Mouse (Mus musculus) left cerebral cortex, postnatal 4 days (tissue): ENCODE measurements around the gene P2rx7. TPM values are rescaled to one million over a fixed set of nuclear protein-coding genes. Genes with fewer than 3 reads are reported as not detected.
"Not testable (repeated sequence)": the region's sequence is repeated elsewhere in the genome, so short reads cannot be mapped to it uniquely, and the experiment has no call there.

Experiments used
- DNase-seq: peaks from one replicate; pipeline ENCODE4 v3.0.0-alpha.2; 2022
- intact Hi-C: fragments of 180-260 bp; cut with DNase I; formaldehyde crosslinking; loops from one replicate; pipeline ENCODE4 v1.15.1; 2025
- total RNA-seq, 2 experiments: library from RNA; stranded (reverse); gene quantifications; 2 replicates each; pipeline ENCODE4 v1.2.3; 2021

Gene P2rx7
- total RNA-seq, 2 experiments from 2014 or later: 4.1 to 5.0 TPM

DNA sequence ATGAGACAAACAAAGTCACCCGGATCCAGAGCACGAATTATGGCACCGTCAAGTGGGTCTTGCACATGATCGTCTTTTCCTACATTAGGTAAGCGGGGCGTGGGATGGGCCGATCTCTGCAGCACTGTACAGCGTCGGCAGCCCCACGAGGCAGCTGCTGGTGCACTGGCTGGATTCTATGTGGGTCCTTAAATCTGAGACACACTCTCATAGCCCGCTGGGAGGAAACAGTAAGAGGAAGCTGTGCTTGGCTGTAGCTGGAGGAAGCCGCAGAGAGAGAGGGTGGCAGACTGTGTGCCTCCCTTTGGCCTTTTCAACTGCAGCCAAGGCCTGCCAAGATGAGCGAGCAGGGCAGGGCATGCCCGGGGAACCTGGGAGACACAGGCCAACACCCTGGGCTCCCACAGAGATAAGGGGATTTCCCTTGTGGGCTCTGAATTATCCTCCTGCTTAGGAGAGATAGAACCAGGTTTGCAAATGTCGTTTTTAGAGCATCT lies 448 bp downstream of the P2rx7 start:
- intact Hi-C loops: no loop called here
- DNase-seq: no peak

DNA sequence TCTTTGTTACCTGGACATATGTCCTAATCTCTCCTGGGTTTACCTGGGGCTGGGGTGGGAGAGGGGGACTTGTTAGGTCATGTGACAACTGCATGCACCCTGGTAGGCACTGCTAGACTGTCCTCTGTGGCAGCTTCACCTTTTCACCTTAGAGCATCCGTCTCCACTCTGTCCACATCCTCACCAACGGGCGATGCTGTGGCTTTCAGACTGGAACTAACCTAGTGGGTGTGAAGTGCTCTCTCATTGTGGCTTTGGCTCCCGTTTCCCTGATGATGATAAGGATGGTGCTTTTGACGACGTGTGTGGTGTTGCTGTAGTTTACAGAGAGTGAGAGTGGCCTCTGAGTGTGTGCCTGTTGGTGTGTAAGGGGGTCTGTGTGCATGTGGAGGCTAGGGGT lies 1.6 kb downstream of the P2rx7 start:
- intact Hi-C loops: no loop called here
- DNase-seq: no peak

DNA sequence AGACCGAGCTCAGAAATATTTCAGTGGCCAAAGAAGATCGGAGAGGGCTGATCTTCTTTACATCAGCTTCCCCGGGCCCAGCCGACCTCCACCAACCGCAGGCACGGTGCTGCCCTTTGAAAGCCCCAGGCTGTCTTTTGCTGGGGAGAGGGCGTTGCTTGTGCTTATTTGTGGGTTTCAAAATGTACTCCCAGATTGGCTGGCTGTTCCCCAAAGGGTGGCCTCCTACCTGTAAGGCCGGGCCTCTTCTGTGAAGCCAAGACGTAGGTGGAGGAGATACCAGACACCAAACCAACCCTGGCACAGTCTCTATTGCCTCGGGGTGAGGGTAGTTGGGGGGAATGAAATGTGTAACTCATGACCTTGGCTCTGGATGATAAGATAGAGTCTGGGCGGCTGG lies 2.3 kb downstream of the P2rx7 start:
- no peak for DNase-seq
- intact Hi-C loops: no loop called here

DNA sequence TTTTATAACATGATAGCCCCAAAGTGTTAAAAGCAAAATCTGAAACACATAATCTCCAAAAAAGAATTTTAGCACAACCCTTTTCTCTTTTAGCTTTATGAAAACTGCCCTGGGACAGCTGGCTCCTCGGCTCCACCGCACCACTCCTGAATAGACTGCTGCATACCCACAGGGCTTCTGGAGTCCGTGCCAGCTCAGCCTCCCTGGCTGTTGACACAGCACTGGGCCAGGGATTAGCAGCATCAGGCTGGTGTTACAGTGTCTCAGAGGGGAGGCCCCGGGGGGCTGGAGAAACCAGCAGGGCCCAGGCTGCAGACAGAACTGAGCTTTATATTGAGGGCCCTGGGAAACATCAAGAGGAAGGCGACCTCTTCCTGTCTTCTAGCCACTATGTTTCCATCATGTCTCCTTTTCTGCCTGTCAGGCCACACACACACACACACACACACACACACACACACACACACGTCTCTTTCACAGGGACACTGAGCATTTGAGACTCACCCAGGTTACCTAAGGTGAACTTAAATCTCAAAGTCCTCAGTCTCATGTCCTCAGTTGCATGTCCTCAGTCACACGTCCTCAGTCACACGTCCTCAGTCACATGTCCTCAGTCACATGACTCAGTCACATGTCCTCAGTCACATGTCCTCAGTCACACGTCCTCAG lies 3.7 kb downstream of the P2rx7 start:
- intact Hi-C loops: no loop called here
- peak; percentile 59 for DNase-seq

DNA sequence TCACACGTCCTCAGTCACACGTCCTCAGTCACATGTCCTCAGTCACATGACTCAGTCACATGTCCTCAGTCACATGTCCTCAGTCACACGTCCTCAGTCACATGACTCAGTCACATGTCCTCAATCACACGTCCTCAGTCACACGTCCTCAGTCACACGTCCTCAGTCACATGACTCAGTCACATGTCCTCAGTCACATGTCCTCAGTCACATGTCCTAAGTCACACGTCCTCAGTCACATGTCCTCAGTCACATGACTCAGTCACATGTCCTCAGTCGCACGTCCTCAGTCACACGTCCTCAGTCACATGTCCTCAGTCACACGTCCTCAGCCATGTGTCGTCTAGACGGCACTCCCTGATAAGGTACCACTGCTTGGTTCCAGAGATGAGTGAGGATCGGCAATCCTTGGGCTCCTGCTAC lies 4.3 kb downstream of the P2rx7 start:
- DNase-seq, intact Hi-C loops: not testable (repeated sequence)

DNA sequence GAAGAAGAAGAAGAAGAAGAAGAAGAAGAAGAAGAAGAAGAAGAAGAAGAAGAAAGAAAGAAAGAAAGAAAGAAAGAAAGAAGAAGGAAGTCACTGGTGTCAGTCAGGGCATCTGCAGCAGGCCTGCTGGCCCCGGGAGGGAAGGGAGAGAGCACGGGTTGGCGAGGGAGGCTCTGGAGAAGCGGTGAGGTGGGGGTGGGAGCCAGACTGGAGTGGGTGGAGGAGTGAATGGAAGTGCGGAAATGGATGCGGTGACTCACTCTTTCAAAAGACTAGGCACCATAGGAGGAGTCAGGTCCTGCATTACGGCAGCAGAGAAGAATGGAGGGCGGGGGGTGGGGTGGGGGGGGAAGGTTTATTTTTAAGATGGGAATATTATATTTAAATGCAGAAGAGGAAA lies 5.6 kb downstream of the P2rx7 start:
- no peak for DNase-seq
- intact Hi-C loops: no loop called here

DNA sequence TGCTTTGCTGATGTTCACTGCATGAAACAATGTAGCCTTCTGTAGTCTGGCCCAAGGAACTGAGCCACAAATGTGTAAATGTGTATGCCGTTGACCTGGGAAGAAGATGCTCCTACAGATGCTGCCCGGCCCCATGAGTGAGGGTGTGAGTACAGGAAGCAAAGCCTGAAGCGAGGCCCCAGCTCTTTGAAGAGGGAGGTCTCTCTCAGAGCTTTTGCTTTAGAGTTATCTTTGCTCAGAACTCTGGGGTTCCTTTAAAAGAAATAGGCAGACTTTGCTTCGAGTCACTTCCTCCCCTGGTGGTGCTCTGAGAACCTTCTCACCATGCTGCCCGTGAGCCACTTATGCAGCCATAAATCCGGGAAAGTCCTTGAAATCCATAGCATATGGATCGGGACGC lies 6.4 kb downstream of the P2rx7 start:
- DNase-seq: no peak
- intact Hi-C loops: no loop called here

DNA sequence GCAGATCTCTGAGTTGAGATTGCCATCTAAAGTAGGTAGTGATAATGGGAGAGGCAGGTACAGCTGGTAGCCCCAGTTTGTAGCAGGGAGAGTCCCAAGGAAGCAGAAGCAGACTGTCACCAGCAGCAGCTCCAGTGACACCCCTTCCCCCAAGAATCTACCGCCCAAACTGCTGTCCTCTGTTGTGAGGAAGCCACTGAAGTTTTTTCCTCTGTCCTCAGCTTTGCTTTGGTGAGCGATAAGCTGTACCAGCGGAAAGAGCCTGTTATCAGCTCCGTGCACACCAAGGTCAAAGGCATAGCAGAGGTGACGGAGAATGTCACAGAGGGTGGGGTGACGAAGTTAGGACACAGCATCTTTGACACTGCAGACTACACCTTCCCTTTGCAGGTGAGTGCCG lies 8.8 kb downstream of the P2rx7 start:
- no peak for DNase-seq
- intact Hi-C loops: no loop called here

DNA sequence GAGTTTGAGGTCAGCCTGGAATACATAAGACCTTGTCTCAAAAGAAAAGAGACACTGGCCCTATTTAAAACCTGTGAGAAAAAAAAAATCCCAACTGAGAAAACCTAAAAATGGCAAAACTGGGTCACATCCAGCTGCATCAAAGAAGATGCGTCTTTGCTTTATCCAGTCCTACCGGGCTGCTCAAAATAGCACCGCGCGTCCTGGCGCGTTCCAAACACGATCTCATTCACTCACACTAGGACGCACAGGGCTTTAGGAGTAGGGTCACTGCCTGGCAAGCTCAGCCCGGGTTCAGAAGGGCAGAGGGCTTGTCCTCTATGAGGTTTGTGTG lies 9.4 kb downstream of the P2rx7 start:
- intact Hi-C loops: no loop called here
- DNase-seq: no peak

DNA sequence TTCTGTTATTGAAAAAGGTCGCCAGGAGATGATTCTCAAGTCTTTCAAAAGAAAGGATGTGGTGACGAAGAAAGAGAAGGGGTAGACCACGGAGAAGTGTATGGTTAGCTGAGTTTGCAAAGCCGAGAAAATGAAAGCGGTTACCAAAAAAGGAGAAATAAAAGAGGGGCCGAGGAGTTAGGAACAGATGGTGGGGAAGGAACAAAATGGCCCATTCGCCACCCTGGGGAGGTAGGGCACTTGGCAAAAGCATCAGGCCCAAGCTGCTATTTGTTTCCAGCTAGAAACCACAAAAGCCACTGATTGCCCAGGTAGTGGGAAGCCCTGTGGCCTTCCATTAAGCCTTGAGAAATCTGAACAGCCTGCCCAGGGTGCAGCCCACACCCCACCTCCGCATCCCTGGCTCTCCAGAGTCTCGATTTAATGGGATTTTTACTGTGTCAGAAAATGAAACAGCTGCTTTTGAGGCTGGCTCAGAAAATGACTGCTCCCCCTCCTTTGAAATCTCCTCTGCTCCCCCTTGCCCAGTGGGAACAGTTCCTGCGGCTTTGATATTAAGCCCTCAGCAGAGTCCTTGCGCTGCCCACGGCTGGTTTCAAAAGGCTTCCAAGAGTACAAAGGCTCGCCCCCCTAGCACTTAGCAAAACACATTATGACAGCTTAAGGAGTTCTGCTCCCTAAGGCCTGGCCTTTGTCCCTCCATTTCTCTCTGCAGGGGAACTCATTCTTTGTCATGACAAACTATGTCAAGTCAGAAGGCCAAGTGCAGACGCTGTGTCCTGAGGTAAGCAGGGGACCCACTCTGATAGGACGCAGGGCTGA lies 9.9 kb downstream of the P2rx7 start:
- DNase-seq: peak; percentile 65
- intact Hi-C loops: no loop called here

DNA sequence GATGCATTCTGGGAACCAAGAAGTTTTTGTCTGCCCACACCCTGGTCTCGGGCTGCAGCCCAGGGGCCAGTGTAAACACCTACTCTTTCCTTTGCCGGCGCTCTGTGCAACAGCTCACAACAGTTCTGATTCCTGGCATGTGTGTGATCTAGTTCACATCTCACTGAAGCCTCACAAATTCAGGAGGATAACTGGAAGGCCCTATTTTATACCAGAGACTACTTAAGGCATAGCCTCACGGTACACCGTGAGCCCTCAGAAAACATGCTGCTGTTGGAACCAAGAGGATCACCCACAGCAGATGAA lies 10.5 kb downstream of the P2rx7 start:
- intact Hi-C loops: no loop called here

DNA sequence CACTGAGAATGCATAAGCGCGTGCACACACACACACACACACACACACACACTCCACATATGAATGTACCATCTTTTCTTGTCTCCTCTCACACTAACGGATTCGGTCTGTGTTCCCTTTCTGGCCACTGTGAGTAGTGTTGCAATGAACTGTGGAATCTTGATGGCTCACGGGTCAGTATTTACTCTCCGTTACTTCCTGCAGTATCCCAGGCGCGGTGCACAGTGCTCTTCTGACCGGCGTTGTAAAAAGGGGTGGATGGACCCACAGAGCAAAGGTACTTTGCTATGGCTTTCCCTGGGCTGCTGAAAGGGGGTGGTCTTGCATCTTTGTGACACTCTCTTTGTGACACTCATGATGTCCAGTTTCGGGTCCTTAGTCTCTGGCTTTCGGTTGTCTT lies 13.1 kb downstream of the P2rx7 start:
- intact Hi-C loops: no loop called here
- no peak for DNase-seq

More for the DNA sequence above, 10.5 kb downstream of the P2rx7 start:
- no peak for DNase-seq

DNA sequence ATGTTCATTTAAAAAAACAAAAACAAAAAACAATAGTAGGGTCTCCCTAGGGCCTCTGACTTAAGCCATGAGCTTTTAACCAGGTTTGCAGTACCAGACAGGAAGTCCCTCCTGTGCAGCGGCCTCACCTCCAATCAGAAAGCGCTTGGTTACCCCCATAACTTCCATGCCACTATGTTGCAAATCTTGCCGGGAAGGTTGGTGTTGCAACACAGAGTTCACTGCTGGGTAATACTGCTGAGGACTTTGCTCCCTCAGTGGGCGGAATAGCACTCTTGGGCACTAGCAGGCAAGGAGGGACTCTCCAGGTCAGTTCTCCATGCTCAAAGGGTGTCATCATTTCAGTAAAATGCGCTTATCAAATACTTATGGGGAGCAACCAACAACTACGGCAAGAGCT lies 18.8 kb downstream of the P2rx7 start:
- intact Hi-C loops: no loop called here
- no peak for DNase-seq

DNA sequence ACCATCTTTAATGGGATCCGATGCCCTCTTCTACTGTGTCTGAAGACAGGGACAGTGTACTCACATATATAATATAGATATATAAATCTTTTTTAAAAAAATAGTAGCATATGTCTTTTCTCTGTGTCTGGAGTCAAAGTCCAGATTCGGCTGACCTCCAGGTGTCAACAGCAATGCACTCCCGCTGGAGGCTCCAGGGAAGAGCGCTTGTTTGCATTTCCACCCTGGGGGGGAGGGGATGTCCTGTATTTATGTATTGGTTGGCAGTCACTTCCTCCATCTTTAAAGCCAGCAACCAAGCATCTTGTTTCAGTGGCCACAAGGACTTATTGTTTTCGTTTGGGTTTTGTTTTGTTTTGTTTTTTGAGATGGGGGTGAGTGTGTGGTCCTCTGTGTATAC lies 21.3 kb downstream of the P2rx7 start:
- DNase-seq: no peak
- intact Hi-C loops: no loop called here

DNA sequence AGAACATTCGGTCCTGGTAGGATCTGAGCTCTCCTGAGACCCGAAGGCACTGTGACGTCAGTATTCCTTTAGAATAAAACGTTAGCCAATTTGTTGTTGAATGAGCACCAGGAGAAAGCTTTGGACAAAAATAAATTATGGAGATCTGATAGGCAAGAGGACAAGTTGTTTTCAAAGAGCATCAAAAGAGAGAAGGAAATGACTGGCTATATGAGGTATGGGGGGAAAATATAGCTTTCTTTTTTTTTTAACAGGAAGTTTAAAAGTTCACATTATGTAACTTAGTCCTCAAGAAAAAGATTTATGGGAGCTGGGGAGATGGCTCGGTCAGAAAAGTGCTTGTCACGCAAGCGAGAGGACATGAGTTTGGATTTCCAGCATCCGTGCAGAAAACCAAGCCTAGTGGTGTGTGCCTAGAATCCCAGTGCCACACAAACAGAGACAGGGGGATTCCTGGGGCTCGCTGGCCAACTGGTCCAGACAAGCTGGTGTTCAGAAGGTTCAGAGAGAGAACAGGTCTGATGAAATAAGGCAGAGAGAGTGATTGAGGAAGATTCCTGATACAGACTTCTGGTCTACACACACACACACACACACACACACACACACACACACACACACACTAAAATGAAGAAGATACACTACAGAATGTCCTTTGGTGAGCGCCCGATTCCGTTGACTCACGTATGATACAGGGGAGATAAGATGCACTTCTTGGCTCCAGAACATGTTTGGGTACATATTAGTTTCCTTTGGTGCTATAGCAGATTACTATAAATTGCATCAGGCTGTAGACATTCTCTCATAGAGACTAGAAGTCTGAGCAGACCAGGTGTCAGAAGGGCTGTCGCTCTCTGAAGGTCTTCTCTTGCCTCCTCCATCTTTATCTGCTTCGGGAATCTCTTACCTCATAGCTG lies 25.5 kb downstream of the P2rx7 start:
- no peak for DNase-seq
- intact Hi-C loops: no loop called here

DNA sequence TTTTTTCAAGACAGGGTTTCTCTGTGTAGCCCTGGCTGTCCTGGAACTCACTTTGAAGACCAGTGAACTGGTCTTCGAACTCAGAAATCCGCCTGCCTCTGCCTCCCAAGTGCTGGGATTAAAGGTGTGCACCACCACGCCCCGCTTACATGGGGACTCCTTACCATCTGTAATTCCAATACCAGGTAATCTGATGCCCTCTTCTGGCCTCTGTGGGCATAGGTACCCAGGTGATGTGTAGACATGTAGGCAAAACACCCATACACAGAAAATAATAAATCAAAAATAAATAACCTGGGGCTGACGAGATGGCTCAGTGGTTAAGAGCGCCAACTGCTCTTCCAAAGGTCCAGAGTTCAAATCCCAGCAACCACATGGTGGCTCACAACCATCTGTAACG lies 27.9 kb downstream of the P2rx7 start:
- intact Hi-C loops, DNase-seq: not testable (repeated sequence)

DNA sequence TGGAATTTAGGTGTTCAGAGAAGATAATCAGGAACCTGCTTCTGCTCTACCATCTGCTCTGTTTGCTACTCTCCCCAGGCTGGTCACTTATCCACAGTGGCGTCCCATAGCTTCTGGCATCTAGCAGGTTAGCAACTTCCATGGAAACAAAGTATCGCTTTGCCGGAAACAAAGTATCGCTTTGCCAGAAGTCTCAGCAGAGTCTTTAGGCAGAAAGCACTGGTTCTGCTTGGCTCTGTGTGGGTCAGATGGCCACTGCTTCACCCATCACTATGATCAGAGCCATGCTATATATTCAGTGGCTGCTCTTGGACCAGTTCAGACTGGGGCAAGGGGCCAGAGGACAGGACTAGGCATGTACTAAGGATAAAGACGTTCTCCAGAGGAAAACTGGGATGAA lies 28.6 kb downstream of the P2rx7 start:
- intact Hi-C loops: no loop called here
- DNase-seq: no peak

DNA sequence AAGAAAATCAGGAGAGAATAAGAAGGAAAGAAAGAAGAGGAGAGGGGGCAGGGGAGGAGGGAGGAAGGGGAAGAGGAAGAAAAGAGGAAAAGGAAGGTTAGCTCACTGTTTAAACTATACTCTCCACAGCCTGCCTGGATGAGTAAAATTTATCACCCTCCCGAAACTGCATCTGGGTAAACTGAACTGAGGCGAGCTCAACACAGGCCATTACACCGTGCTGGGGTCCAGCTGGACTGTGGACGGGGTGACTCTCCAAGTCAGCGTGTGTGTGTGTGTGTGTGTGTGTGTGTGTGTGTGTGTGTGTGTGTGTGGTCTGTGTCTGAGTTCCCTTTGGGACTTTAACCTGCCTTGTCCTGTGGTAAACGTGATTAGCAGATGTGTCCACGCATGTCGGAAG lies 32.3 kb downstream of the P2rx7 start:
- intact Hi-C loops: no loop called here
- no peak for DNase-seq

DNA sequence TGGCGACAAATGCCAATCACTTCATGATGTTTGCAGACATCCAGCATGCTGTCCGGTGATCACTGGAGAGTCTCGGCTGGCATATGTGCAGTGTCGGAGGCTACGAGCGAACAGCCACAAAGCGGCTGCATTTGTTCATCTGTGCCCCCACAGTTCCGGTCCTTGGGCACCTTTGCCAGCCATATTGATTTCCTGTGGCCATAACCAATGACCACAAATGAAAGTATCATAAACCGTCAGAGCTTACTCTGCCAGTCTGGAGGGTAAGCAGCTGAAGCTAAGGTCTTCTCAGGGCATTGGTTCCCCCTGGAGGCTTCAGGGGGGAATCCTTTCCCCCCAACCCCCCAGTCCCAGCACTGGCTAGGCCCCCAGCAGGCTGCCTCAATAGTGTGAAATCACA lies 34.3 kb downstream of the P2rx7 start:
- no peak for DNase-seq
- intact Hi-C loops: no loop called here

DNA sequence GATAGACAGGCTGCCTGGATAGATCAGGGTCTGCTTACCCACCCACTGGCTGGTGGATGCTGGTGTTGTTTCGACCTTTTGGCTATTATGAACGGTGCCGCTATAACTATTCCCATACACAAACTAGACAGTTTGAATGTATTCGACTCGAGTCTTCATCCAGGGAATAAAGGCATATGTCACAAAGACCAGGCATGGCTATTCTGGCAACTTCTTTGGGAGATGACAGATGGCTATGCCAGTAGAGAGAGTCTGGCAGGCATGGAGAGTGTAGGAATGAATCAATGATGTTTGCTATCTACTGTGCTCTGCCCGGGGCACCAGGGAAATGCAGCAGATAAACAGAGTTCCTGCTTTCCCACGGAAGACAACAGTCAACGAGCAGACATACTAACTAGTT lies 36.2 kb downstream of the P2rx7 start:
- no peak for DNase-seq
- intact Hi-C loops: no loop called here

DNA sequence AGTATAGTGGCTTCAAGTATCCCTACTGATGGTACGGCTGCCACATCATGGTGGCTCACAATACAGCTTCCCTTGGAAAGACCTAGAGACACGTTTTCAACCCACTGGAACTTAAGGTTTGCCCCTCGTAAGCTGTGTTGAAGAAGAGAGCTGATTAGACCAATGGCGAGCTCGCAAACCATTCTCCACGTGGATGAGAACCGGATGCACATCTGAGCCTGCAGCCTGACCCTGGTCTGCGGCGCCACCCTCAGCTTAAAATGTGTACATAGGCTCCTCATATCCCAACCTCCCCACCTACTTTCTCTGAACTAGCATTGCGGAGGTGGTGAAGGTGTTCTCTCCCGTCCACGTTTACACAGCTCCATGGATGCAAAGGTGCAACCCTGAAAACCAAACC lies 37.6 kb downstream of the P2rx7 start:
- intact Hi-C loops: no loop called here

DNA sequence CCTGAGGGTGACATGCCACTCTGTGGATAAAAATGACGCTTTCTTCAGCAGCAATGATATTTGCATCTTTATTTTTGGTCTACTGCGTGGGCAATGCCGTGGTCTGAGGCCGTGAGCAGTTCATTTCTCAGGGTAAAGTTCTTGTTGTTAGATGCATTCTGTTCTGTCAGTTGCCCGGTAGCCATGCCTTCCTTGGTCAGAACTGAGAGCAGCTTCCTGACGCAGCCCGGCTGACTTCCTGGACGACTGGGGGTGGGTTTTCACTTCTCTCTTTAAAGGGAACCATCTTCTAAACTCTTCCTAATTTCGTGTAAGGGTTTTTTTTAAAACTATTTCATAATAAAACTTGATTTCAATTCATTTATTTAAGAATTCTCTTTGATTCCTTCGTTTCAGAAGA lies 40.2 kb downstream of the P2rx7 start:
- intact Hi-C loops: no loop called here
- DNase-seq: no peak

More for the DNA sequence above, 37.6 kb downstream of the P2rx7 start:
- no peak for DNase-seq
